Mouse (Mus musculus): ENCODE results near the gene Hamp2.

- TF ChIP-seq POLR2A (IDR thresholded peaks at IDR 0.05; ENCODE audit: low read depth, low read length) (no peak), CTCF (IDR thresholded peaks at IDR 0.05; ENCODE audit: borderline replicate concordance, insufficient read depth, low read length) (no peak)
These were observed 31.9 kb upstream of the Hamp2 start for GRCm38 (mm10) chr7:30956357-30956751.
